Mouse (Mus musculus) spleen, postnatal 0 days (tissue): ENCODE data around the gene Olfr980. TPM values are rescaled to one million over a fixed set of nuclear protein-coding genes. Genes with fewer than 3 reads are reported as not detected.

ENCODE experiments used
- polyA plus RNA-seq: library from polyadenylated mRNA; unstranded; fragments of >200 nt; fragmentation: Nextera tagmentation; extraction: Ambion mirVana; gene quantifications from 2 replicates; pipeline ENCODE4 v1.2.1, GENCODE M21; 2015

Olfr980 gene
- polyA plus RNA-seq: not detected in 2 replicates

DNA sequence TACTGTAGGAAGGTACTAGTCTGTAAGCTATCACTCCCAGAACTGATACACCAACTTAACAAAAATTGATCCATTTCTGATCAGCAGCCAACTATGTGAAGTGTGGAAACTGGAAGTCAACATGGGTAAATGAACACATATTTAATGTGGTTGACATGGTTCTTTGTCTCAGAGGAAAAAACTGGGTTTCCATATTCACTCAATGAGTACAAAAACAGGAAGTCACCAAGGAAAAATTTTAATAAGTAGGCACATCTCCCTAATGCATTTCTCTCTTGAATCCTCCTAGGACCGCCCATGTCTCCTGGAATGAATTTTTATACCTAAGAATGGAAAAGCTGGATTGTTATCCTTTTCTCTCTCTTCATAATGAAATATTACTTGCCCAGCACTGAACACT, at the start of gene Olfr980:
Gene Olfr980 (minus strand): TSS at position 101 of the 400 bp plus-strand sequence.

DNA sequence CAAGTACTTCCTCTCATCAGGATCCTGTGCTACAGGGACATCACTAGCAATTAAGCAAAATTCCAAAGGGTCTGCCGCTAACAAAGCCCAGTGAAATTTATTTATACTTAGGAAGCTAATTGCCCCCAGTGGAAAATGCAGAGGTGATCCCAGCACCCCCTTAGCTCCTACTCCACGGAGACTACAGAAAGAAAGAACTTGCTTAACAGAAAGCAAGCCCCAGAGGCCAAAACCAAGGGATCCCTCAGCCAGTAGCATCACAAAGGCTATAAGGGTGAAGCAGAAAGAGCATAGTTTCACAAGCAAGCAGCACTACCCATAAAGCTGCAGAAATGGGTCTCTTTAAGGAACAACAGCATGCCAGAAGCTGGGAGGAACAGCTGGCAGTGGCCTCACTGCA, 11.8 kb upstream of the Olfr980 start, which contains the start of gene Olfr981:
Gene Olfr981 (plus strand): TSS at position 301 of the 400 bp plus-strand sequence.

DNA sequence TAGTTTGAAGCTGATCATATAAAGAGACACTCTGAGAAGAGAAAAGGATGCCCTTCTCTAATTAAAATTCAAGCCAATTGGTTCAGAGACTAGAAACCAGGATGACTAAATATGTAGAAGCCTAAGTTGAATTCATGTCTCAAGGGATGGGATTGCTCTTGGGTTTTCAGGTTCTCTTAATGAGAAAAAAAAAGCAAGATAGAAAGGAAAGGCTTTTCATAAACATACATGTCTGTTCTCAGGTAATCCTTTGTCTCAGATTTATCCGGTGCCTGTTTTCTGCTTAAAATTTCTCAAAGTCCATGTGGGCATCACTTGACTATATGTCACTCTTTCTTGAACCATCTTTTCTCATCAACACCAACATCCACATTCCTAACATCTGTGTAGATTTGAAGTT, 6.0 kb downstream of the Olfr980 start, which contains the start of gene Olfr979:
Gene Olfr979 (minus strand): TSS at position 101 of the 400 bp plus-strand sequence.

GRCm38 (mm10) chr9:39991813-39992212, 17.6 kb downstream of the Olfr980 start, which contains the start of gene Olfr978:
Olfr978 (plus strand) TSS chr9:39992113.

DNA sequence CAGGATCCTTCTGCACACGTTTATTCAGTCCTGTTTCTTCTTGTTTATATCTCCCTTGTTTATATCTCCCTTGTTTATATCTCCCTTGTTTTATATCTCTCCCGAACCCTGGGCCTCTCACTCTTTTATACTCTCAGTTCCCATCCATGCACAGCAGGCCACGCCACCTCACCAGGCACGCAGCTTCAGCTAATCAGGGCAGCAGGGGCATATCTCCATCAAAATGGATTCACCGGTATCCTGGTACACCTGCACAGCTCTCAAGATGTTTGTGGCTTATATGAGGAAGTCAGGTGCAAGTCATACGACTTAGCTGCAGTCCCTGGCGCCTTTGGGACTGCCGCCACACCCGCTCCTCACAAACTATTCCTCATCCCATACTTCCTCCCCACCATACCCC, 48.3 kb downstream of the Olfr980 start, which contains the start of gene Olfr976:
Gene Olfr976 (minus strand): TSS at position 101 of the 400 bp plus-strand sequence.

Other genes with a start within 250 kb of the Olfr980 start
- gene Olfr968, start 226.3 kb downstream of the Olfr980 start, polyA plus RNA-seq: not detected in 2 replicates
- gene Olfr969, start 218.6 kb downstream of the Olfr980 start, polyA plus RNA-seq: not detected in 2 replicates
- gene Olfr970, start 200.7 kb downstream of the Olfr980 start, polyA plus RNA-seq: not detected in 2 replicates
- not detected in 2 replicates for gene Olfr971, start 172.7 kb downstream of the Olfr980 start, polyA plus RNA-seq
- not detected in 2 replicates for gene Olfr972, start 143.2 kb downstream of the Olfr980 start, polyA plus RNA-seq
- gene Olfr229, start 102.2 kb downstream of the Olfr980 start, polyA plus RNA-seq: not detected in 2 replicates
- not detected in 2 replicates for gene Olfr974, start 72.1 kb downstream of the Olfr980 start, polyA plus RNA-seq
- not detected in 2 replicates for gene Olfr975, start 57.5 kb downstream of the Olfr980 start, polyA plus RNA-seq
- gene Olfr976, start 48.4 kb downstream of the Olfr980 start, polyA plus RNA-seq: not detected in 2 replicates
- gene Olfr978, start 17.5 kb downstream of the Olfr980 start, polyA plus RNA-seq: not detected in 2 replicates
- gene Olfr979, start 6.1 kb downstream of the Olfr980 start, polyA plus RNA-seq: not detected in 2 replicates
- gene Olfr981, start 11.9 kb upstream of the Olfr980 start, polyA plus RNA-seq: not detected in 2 replicates
- gene Olfr982, start 64.2 kb upstream of the Olfr980 start, polyA plus RNA-seq: not detected in 2 replicates
- not detected in 2 replicates for gene Olfr983, start 84.0 kb upstream of the Olfr980 start, polyA plus RNA-seq
- not detected in 2 replicates for gene Olfr984, start 104.6 kb upstream of the Olfr980 start, polyA plus RNA-seq
- not detected in 2 replicates for gene Olfr985, start 120.6 kb upstream of the Olfr980 start, polyA plus RNA-seq
- gene Tmem225, start 138.5 kb upstream of the Olfr980 start, polyA plus RNA-seq: not detected in 2 replicates
- not detected in 2 replicates for gene Olfr986, start 171.3 kb upstream of the Olfr980 start, polyA plus RNA-seq
- gene Zfp202, start 182.7 kb upstream of the Olfr980 start, polyA plus RNA-seq: 0.90 and 1.0 TPM in 2 replicates